Mouse (Mus musculus) limb, embryonic 13.5 days (tissue): ENCODE results near the gene Hspa12b. TPM values are rescaled to one million over a fixed set of nuclear protein-coding genes. Genes with fewer than 3 reads are reported as not detected.
A peak's percentile ranks its signal among the peaks of the same experiment; 100 is the strongest.

ENCODE experiments used
- ATAC-seq: fragments of 200-750 bp; cut with Nextera tagmentation; 2 replicates; pipeline ENCODE4 v1.8.0; 2017; ENCODE audit warnings: low read depth, moderate number of reproducible peaks, moderate TSS enrichment; ENCODE audit not compliant: low FRiP score
- H3K27ac ChIP-seq: fragments of 300-500 bp; sonication (generic); 2 replicates; pipeline ENCODE4 v1.5.1; 2015; ENCODE audit warnings: inconsistent platforms, mild to moderate bottlenecking, moderate library complexity
- H3K27me3 ChIP-seq: fragments of 300-500 bp; sonication (generic); 2 replicates; pipeline ENCODE4 v1.6.1; 2015; ENCODE audit warnings: mild to moderate bottlenecking, inconsistent platforms
- H3K36me3 ChIP-seq: fragments of 300-500 bp; sonication (generic); 2 replicates; pipeline ENCODE4 v1.6.1; 2015; ENCODE audit warnings: inconsistent platforms, mild to moderate bottlenecking, moderate library complexity
- H3K4me1 ChIP-seq: fragments of 300-500 bp; sonication (generic); 2 replicates; pipeline ENCODE4 v1.6.1; 2015; ENCODE audit warnings: inconsistent platforms
- H3K4me2 ChIP-seq: fragments of 300-500 bp; sonication (generic); replicated peaks from 2 replicates; pipeline ENCODE4 v1.6.1; 2015; ENCODE audit warnings: inconsistent platforms, mild to moderate bottlenecking, moderate library complexity
- H3K4me3 ChIP-seq: fragments of 300-500 bp; sonication (generic); 2 replicates; pipeline ENCODE4 v1.5.1; 2015; ENCODE audit warnings: moderate library complexity, mild to moderate bottlenecking, inconsistent platforms
- H3K9ac ChIP-seq: fragments of 300-500 bp; sonication (generic); 2 replicates; pipeline ENCODE4 v1.6.1; 2015; ENCODE audit warnings: mild to moderate bottlenecking, inconsistent platforms
- H3K9me3 ChIP-seq: fragments of 300-500 bp; sonication (generic); 2 replicates; pipeline ENCODE4 v1.6.1; 2016; ENCODE audit warnings: inconsistent platforms
- WGBS: fragments of 180-500 bp; shearing (Covaris S2); methylation state at CpG from one replicate; pipeline ENCODE4 v1.1.7; 2015; 5-methylcytosine and 5-hydroxymethylcytosine counted together
- polyA plus RNA-seq: library from polyadenylated mRNA; unstranded; fragments of >200 nt; fragmentation: Nextera tagmentation; extraction: Ambion mirVana; gene quantifications from 2 replicates; pipeline ENCODE4 v1.2.1, GENCODE M21; 2015

Gene Hspa12b
- polyA plus RNA-seq, 1 experiment from 2014 or later, result 22.0 TPM

DNA sequence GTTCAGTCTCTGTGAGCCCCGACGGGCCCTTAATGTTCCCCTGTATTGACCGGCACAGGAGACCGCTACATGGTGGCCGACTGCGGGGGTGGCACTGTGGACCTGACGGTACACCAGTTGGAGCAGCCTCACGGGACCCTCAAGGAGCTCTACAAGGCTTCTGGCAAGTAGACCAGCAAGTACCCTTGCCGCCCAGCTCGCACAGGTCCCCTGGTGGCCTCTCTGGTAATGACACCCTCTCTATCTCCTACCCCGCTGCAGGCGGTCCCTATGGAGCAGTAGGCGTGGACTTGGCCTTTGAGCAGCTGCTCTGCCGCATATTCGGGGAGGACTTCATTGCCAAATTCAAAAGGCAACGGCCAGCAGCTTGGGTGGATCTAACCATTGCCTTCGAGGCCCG lies 15.5 kb downstream of the Hspa12b start:
- peaks cover 10% of the 10 kb centered on the region for H3K4me1 ChIP-seq
- H3K4me3 ChIP-seq, result no peak overlapping the region
- peaks cover 97% of the 10 kb centered on the region for H3K36me3 ChIP-seq
- H3K4me2 ChIP-seq, result no peak overlapping the region
- WGBS, result 32% methylated on average over 18 of the region's 18 CpGs
- H3K9ac ChIP-seq, result no peak overlapping the region; the same call in 1 of the 2 replicates
- H3K9me3 ChIP-seq, result no peaks in the 10 kb centered on the region
- no peak overlapping the region for H3K27ac ChIP-seq
- H3K27me3 ChIP-seq, result no peaks in the 10 kb centered on the region
- ATAC-seq, result peak; percentile 45; the same call in 1 of the 2 replicates

DNA sequence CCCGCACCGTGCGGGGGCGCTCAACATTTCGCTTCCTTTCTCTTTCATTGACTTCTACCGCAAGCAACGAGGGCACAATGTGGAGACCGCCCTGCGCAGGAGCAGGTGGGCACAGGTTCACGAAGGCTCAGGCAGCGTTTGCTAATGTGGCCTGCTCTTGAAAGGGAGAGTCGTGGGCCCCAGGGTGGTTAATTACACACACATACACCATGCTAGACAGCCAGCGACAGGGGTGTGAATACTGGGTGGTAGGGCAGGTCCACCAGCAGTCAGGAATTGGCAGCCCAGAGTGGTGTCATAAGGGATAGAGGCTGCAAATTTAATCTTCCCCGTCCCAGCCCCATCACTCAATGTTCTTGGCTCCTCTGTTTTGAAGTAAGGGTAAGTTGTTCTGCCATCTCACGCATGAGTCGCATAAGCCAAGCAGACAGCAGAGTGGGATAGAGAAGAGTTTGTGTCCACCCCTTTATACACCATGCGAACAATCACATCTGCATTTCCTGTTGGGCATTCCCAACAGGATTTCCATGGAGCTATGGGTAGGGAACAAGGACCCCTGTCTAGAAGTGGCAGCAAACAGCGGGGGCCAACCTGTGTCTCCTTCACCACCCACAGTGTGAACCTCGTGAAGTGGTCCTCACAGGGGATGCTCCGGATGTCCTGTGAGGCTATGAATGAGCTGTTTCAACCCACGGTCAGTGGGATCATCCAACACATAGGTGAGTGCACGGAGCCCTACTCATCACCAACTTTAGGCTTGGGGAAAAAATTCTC lies 16.1 kb downstream of the Hspa12b start:
- Histone ChIP-seq H3K36me3 (peaks cover 97% of the 10 kb centered on the region), H3K9me3 (no peaks in the 10 kb centered on the region), H3K4me2 (no peak overlapping the region), H3K27ac (no peak overlapping the region), H3K27me3 (no peaks in the 10 kb centered on the region), H3K4me3 (no peak overlapping the region), H3K4me1 (peaks cover 10% of the 10 kb centered on the region), H3K9ac (no peak overlapping the region; the same call in 1 of the 2 replicates)
- 71% methylated on average over 22 of the region's 22 CpGs for WGBS
- ATAC-seq, result no peak

DNA sequence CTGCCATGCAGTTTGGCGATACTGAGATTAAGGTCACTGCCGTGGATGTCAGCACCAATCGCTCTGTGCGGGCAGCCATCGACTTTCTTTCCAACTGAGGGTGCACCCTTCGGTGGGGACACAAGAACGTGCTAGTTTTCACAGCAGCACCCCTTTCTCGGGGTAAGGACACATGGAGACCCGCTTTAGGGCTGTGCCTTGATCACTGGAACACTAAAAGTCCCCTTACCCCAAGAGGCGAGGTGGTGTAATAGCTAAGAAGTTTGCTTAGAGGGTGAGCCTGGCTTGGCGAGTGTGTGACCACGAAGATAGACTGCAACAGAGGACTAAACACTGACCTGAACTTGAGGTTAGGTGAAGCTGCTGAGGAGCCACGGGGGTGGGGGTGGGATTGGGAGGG lies 18.0 kb downstream of the Hspa12b start:
- Histone ChIP-seq H3K27me3 (no peaks in the 10 kb centered on the region), H3K4me2 (no peak overlapping the region), H3K27ac (no peak overlapping the region), H3K9ac (no peak overlapping the region), H3K4me3 (no peak overlapping the region), H3K36me3 (peaks cover 97% of the 10 kb centered on the region), H3K9me3 (no peaks in the 10 kb centered on the region), H3K4me1 (peaks cover 10% of the 10 kb centered on the region)
- WGBS, result 56% methylated on average over 13 of the region's 13 CpGs
- no peak for ATAC-seq

DNA sequence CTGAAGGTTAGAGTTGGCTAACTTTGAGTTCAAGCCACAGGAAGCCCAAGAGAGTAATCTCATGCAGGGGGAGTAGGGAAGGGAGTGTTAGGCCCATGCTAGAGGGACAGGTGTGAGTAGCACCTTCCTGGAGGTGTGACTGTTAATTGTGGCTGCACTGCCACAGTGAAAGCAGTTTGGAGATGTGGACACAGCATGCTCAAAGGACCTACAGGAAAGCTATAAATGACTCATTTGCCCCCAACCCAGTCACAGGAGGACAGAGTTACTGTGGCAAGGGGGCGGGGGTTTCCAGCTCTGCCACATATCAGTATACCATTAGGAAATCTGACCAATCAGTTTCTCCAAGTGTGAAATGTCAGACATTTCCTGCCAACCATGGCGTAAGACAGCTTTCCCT lies 18.5 kb downstream of the Hspa12b start:
- H3K4me2 ChIP-seq, result no peak overlapping the region
- H3K36me3 ChIP-seq, result peaks cover 97% of the 10 kb centered on the region
- no peak for ATAC-seq
- H3K4me3 ChIP-seq, result no peak overlapping the region
- no peak overlapping the region for H3K9ac ChIP-seq
- H3K4me1 ChIP-seq, result peaks cover 10% of the 10 kb centered on the region
- H3K27ac ChIP-seq, result no peak overlapping the region
- H3K27me3 ChIP-seq, result no peaks in the 10 kb centered on the region
- no peaks in the 10 kb centered on the region for H3K9me3 ChIP-seq
- 67% methylated on average over 2 of the region's 2 CpGs for WGBS

DNA sequence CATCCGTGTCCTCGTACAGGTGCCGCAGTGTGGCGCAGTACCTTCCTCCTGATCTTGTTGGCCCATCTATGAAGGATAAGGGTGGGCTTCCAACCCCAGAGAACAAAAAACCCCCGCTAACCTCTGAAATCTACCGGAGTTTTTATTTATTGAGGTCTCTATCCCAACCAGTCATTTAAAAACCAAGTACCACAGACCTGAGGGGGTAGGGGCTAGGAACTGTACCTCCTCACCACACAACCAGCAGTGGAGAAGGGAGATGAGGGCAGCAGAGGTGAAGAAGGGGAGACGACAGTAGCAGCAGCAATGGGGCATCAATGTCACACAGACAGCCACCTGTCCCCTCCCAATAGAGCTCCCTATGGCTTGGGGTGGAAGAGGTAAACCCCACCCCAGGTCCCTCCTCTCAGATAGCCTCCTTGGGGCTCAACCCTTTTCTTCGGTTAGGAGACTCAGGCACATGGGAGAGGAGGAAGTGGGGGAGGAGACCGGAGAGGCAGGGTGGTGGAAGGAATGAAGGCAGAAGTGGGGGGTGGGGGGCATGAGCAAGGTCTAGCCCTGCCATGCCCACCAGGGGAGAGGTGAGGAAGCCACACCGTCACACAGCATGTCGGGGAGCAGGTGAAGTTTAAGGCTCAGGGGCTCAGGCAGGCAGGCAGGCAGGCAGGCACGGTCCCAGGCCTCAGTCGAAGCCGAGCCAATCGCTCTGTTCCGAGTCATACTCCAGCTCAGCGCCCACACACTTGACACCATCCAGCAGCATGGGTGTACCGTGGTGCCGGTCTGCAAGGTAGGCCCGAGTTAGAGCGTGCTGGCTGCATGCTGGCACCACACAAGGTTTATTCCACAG lies 19.3 kb downstream of the Hspa12b start:
- ATAC-seq, result 0 out of 2 replicates have a peak, but pooled peaks have one; percentile 6
- Histone ChIP-seq H3K36me3 (peaks cover 97% of the 10 kb centered on the region), H3K27ac (no peak overlapping the region; the same call in 1 of the 2 replicates)

DNA sequence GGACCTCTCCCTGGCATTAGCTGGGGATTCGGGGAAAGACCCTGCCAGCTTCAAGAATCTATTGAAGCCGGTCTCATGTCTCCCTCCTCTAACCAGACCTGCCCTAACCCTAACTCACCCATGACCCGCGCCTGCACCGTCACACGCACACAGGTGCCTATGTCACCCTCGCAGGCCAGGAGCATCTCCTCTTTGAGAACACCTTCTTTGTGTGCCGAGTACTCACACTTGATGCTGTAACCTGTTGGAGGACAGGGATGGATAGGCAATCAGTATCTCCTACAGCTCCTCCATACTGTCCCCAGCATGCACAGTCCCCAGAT lies 19.9 kb downstream of the Hspa12b start:
- WGBS, result 94% methylated on average over 8 of the region's 8 CpGs
- Histone ChIP-seq H3K9ac (no peak overlapping the region), H3K9me3 (no peaks in the 10 kb centered on the region), H3K27me3 (no peaks in the 10 kb centered on the region), H3K4me2 (no peak overlapping the region), H3K27ac (no peak overlapping the region), H3K4me1 (peaks cover 10% of the 10 kb centered on the region), H3K36me3 (peaks cover 96% of the 10 kb centered on the region), H3K4me3 (no peak overlapping the region)
- no peak for ATAC-seq

More for the DNA sequence above, 19.3 kb downstream of the Hspa12b start:
- peaks cover 10% of the 10 kb centered on the region for H3K4me1 ChIP-seq
- no peak overlapping the region; the same call in 1 of the 2 replicates for H3K9ac ChIP-seq
- H3K4me3 ChIP-seq, result no peak overlapping the region
- no peaks in the 10 kb centered on the region for H3K27me3 ChIP-seq
- WGBS, result 84% methylated on average over 21 of the region's 21 CpGs
- no peak overlapping the region for H3K4me2 ChIP-seq
- H3K9me3 ChIP-seq, result no peaks in the 10 kb centered on the region

DNA sequence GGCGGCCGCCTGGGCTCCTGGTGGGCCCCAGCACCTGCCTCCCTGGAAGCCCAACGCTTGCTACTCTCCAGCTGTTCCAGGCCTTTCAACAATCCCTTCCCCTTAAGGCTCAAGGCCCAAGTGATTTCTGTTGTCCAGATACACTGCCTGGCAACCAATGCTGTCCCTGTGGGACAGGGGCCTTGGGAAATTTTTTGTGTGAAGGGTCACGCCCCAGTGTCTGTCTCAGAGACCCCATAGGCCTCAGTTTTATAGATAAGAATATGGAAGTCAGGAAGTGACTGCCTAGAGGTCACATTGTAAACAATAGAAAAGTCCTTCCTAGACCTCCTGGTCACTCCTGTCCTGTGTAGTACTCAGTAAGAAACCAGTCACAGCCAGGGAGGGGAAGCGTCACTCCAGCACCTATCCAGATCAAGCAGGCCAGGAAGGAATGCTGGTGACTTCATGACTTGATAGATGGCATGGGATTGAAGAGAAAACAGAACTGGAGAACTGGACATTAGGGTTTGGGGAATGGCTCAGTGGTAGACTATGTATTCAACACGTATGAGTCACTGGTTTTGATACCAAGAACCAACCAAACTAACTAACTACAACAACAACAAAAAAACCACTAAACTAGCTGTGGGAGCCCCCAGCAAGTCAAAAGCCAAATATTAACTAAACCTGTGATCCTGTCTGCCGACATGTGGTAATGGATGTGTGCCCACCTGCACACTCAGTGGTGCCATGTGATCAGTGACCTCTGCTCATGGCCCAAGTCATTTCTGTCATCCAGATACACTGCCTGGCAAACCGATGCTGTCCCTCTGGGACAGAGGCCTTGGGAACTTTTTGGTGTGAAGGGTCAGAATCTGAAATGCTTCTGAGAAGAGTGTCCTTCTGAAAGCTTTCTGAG lies 21.5 kb downstream of the Hspa12b start:
- H3K36me3 ChIP-seq, result peaks cover 88% of the 10 kb centered on the region
- H3K9me3 ChIP-seq, result no peaks in the 10 kb centered on the region
- 0 out of 2 replicates have a peak, but pooled peaks cover 3% of the 10 kb centered on the region for H3K4me1 ChIP-seq
- no peak overlapping the region for H3K4me3 ChIP-seq
- 87% methylated on average over 8 of the region's 8 CpGs for WGBS
- H3K27me3 ChIP-seq, result no peaks in the 10 kb centered on the region
- no peak overlapping the region for H3K4me2 ChIP-seq
- no peak for ATAC-seq
- H3K27ac ChIP-seq, result no peak overlapping the region
- H3K9ac ChIP-seq, result no peak overlapping the region

DNA sequence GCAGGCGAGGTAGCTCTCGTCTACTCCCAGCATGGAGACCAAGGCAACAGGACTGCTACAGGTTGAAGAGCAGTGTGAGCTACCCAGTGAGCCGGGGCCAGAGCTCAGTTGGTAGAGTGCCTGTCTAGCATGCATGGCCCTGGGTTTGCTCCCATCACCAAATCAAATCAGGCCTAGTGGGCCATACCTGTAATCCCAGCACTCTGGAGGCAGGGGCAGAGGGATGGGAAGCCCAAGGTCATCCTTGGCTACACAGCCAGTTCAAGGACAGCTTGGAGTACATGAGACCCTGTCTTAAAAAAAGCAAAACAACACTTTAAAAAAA lies 22.1 kb downstream of the Hspa12b start:
- Histone ChIP-seq H3K4me1 (0 out of 2 replicates have a peak, but pooled peaks cover 3% of the 10 kb centered on the region), H3K4me2 (no peak overlapping the region), H3K27ac (no peak overlapping the region), H3K27me3 (no peaks in the 10 kb centered on the region), H3K36me3 (peaks cover 83% of the 10 kb centered on the region), H3K9ac (no peak overlapping the region), H3K9me3 (no peaks in the 10 kb centered on the region), H3K4me3 (no peak overlapping the region)
- 92% methylated on average over 3 of the region's 3 CpGs for WGBS
- no peak for ATAC-seq

DNA sequence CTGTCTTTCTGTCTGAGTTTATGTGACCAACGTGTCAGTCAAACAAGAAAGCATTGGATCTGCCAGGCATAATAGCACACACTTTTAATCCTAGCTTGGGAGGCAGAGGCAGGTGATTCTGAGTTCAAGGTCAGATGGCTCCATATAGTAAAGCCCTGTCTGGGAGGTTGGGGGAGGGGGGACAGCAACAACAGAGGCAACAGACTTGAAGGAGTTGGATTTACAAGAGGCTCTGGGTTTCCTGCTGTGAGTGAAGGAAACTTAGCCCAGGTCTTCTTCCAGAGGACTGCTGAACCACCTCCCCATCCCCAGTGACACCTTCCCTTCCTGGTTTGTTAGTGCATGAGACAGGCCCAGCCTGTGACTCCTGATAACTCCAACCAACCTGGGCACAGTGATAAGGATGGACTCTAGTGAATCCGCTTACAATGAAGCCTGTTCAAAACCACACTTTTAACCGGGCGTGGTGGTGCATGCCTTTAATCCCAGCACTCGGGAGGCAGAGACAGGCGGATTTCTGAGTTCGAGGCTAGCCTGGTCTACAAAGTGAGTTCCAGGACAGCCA lies 25.2 kb downstream of the Hspa12b start:
- H3K4me2 ChIP-seq, result no peak overlapping the region
- 94% methylated on average over 7 of the region's 7 CpGs for WGBS
- H3K27me3 ChIP-seq, result no peaks in the 10 kb centered on the region
- no peaks in the 10 kb centered on the region for H3K9me3 ChIP-seq
- H3K9ac ChIP-seq, result no peak overlapping the region
- H3K27ac ChIP-seq, result no peak overlapping the region
- ATAC-seq, result no peak
- no peak overlapping the region for H3K4me3 ChIP-seq
- H3K36me3 ChIP-seq, result peaks cover 64% of the 10 kb centered on the region
- H3K4me1 ChIP-seq, result peaks cover under 1% of the 10 kb centered on the region; the same call in 1 of the 2 replicates

DNA sequence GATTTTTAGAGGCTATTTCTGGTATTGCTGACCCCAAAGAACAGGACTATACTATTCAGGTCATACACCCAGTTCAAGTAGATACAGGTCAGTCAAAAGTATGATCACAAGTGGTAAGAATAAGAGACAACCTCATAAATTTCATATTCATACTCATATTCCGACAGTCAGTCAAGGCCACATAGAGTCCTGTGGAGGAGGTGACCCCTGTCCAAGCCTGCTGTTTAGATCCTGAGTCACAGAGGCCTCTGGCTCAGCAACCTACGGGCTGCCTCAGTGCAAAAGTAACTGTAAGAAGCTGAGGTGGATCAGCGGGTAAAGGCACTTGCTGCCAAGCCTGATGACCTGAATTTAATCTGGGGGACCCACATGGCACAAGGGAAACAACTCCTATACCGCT lies 27.0 kb downstream of the Hspa12b start:
- no peak for ATAC-seq
- peaks cover 46% of the 10 kb centered on the region for H3K36me3 ChIP-seq

DNA sequence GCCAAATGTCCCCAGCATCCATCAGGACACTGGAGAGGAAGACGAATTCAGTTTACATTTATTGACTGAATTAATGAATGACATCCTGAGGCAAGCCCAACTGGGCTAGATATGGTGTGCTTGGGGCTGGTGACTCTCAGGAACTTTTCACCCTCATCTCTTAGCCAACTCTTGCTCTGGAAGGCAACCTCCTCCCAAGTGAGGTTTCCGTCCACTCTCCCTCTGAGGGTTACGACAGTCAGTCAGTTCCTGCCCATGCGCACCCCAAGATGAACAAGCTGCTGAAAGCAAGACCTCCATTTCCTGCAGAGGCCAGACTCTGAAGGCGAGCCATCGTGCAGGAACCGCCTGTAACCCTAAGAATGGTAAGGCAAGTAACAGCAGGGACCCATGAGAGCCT lies 29.9 kb downstream of the Hspa12b start:
- 93% methylated on average over 7 of the region's 7 CpGs for WGBS
- Histone ChIP-seq H3K27me3 (no peaks in the 10 kb centered on the region), H3K9me3 (no peaks in the 10 kb centered on the region), H3K4me3 (no peak overlapping the region), H3K4me1 (peaks cover 25% of the 10 kb centered on the region), H3K9ac (0 out of 2 replicates have a peak overlapping the region, but pooled peaks have one; percentile 8), H3K27ac (no peak overlapping the region), H3K4me2 (no peak overlapping the region), H3K36me3 (peaks cover 18% of the 10 kb centered on the region)
- no peak for ATAC-seq

More for the DNA sequence above, 27.0 kb downstream of the Hspa12b start:
- no peak overlapping the region for H3K4me2 ChIP-seq
- H3K27me3 ChIP-seq, result no peaks in the 10 kb centered on the region
- no peak overlapping the region for H3K27ac ChIP-seq
- H3K9me3 ChIP-seq, result no peaks in the 10 kb centered on the region
- H3K9ac ChIP-seq, result no peak overlapping the region
- no peak overlapping the region for H3K4me3 ChIP-seq
- 91% methylated on average over 4 of the region's 4 CpGs for WGBS
- H3K4me1 ChIP-seq, result peaks cover 17% of the 10 kb centered on the region
